Mouse (Mus musculus) hindbrain, postnatal 0 days (tissue): ENCODE measurements at regions not wholly inside any gene's neighbourhood (a gene's known extent, or its start where the extent isn't known, plus 50 kb on each side); places are given as distances from the start of the nearest gene placed in this dataset.

Source experiments
- ATAC-seq: fragments of 200-750 bp; cut with Nextera tagmentation; 2 replicates; pipeline ENCODE4 v1.8.0; 2017; ENCODE audit warnings: mild to moderate bottlenecking, moderate TSS enrichment, moderate library complexity
- DNase-seq: peaks from one replicate; pipeline ENCODE4 v3.0.0-alpha.2; 2015; ENCODE audit warnings: low spot score
- H3K27ac ChIP-seq: fragments of 300-500 bp; sonication (generic); 2 replicates; pipeline ENCODE4 v1.5.1; 2014; ENCODE audit warnings: mild to moderate bottlenecking
- H3K27me3 ChIP-seq: fragments of 300-500 bp; sonication (generic); 2 replicates; pipeline ENCODE4 v1.6.1; 2014; ENCODE audit warnings: low read length, mixed read lengths; ENCODE audit not compliant: insufficient read depth
- H3K36me3 ChIP-seq: fragments of 300-500 bp; sonication (generic); 2 replicates; pipeline ENCODE4 v1.6.1; 2014; ENCODE audit warnings: low read length, mixed read lengths; ENCODE audit not compliant: insufficient read depth
- H3K4me1 ChIP-seq: fragments of 300-500 bp; sonication (generic); 2 replicates; pipeline ENCODE4 v1.6.1; 2014; ENCODE audit warnings: antibody characterized with exemption, low read length, mixed read lengths; ENCODE audit not compliant: insufficient read depth
- H3K4me2 ChIP-seq: fragments of 300-500 bp; sonication (generic); 2 replicates; pipeline ENCODE4 v1.6.1; 2014; ENCODE audit warnings: low read depth, mild to moderate bottlenecking, low read length, moderate library complexity, mixed read lengths
- H3K4me3 ChIP-seq: fragments of 300-500 bp; sonication (generic); 2 replicates; pipeline ENCODE4 v1.5.1; 2014; ENCODE audit warnings: low read length
- H3K9ac ChIP-seq: fragments of 300-500 bp; sonication (generic); replicated peaks from 2 replicates; pipeline ENCODE4 v1.6.1; 2014; ENCODE audit warnings: mild to moderate bottlenecking, low read length, moderate library complexity, mixed read lengths
- H3K9me3 ChIP-seq: fragments of 300-500 bp; sonication (generic); 2 replicates; pipeline ENCODE4 v1.6.1; 2016; ENCODE audit warnings: low read length, mixed read lengths
- CTCF ChIP-seq: IDR thresholded peaks from 2 replicates; pipeline ENCODE4 v1.5.1; 2016; ENCODE audit warnings: antibody characterized with exemption, control low read depth, low read depth
- WGBS: fragments of 180-500 bp; shearing (Covaris S2); extraction: QIAGEN DNeasy Blood & Tissue Kit; methylation state at CpG from one replicate; pipeline ENCODE4 v1.1.7; 2014; 5-methylcytosine and 5-hydroxymethylcytosine counted together

- H3K4me2 ChIP-seq = no peak overlapping the region
- WGBS = 88% methylated on average over 5 of the region's 5 CpGs
- no peak for TF ChIP-seq CTCF
- H3K9me3 ChIP-seq = no peaks in the 10 kb centered on the region
- no peaks in the 10 kb centered on the region for H3K4me1 ChIP-seq
- no peaks in the 10 kb centered on the region for H3K27me3 ChIP-seq
- H3K4me3 ChIP-seq = no peak overlapping the region
- ATAC-seq = no peak
- no peak overlapping the region for H3K9ac ChIP-seq
- no peak for DNase-seq
- no peak overlapping the region for H3K27ac ChIP-seq
- no peaks in the 10 kb centered on the region for H3K36me3 ChIP-seq
Observed at GRCm38 (mm10) chr9:17557611-17558370, 734.1 kb upstream of the Chordc1 start.

DNA sequence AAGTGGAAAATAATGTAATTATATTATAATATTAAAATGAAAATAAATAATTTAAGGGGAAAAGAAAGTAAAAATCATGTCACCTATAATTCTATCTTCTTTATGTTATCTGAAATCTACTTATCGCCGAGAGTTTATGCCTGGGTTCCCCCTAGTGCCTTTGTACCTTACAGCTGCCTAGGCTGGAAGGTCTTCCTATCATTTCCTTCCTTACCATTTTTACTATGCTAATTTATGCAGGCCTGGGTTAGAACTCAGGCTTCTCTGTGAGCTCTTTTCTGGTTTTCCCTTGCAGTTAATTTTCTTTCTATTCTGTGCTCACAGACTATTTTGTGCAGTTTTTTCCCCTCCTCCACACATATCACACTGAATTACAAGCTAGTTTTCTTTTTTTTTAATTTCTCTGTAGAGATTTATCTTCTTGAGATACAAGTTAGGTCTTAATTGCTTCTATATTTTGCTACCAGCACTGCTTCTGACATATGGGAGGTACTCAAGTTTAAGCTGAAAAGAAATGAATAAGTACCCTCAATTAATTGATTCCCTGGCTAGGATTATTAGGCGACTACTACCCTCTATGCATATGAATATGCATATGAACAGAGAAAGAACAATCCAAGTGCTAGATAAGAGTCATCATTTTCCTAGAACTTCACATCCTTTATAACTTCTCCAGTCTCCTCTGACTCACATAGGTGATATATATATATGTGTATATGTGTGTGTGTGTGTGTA is 724.0 kb upstream of the Chordc1 start:
- no peaks in the 10 kb centered on the region for H3K36me3 ChIP-seq
- H3K4me1 ChIP-seq = no peaks in the 10 kb centered on the region
- H3K27ac ChIP-seq = no peak overlapping the region
- no peak for TF ChIP-seq CTCF
- H3K4me2 ChIP-seq = no peak overlapping the region
- no peaks in the 10 kb centered on the region for H3K9me3 ChIP-seq
- H3K9ac ChIP-seq = no peak overlapping the region
- ATAC-seq (no peak), DNase-seq (no peak)
- WGBS = 59% methylated on average over 3 of the region's 3 CpGs
- H3K4me3 ChIP-seq = no peak overlapping the region
- no peaks in the 10 kb centered on the region for H3K27me3 ChIP-seq

DNA sequence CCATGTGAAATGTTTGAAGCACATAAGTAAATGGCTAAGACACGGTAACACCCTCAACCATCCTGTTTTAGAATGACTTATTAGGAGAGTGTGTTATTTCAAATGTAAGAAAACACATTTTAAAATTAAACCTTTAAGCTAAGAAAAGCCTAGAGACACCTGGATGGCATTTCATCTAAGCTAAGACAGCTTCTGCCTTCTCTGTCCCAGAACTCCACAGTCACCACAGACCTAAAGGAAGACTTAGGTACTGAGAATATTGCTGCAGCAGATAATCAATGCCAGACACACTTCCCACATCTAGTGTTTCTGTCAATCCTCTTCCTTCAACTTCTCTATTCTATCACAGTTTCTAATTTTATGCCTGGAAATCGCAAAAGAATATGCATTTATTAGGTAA is 704.4 kb upstream of the Chordc1 start:
- H3K27me3 ChIP-seq = no peaks in the 10 kb centered on the region
- no peak for TF ChIP-seq CTCF
- DNase-seq = no peak
- no peak overlapping the region for H3K4me3 ChIP-seq
- H3K9me3 ChIP-seq = no peaks in the 10 kb centered on the region
- no peak overlapping the region for H3K4me2 ChIP-seq
- no peak for ATAC-seq
- H3K27ac ChIP-seq = no peak overlapping the region
- no peaks in the 10 kb centered on the region for H3K4me1 ChIP-seq
- WGBS = 89% methylated on average over 2 of the region's 2 CpGs
- no peaks in the 10 kb centered on the region for H3K36me3 ChIP-seq
- no peak overlapping the region for H3K9ac ChIP-seq

GRCm38 (mm10) chr9:17587968-17588550 is 703.9 kb upstream of the Chordc1 start:
- H3K4me3 ChIP-seq = no peak overlapping the region
- ATAC-seq = no peak
- H3K9me3 ChIP-seq = no peaks in the 10 kb centered on the region
- H3K4me1 ChIP-seq = no peaks in the 10 kb centered on the region
- peak; percentile 14 for DNase-seq
- no peak overlapping the region for H3K4me2 ChIP-seq
- 59% methylated on average over 2 of the region's 2 CpGs for WGBS
- TF ChIP-seq CTCF = no peak
- no peaks in the 10 kb centered on the region for H3K27me3 ChIP-seq
- no peaks in the 10 kb centered on the region for H3K36me3 ChIP-seq
- no peak overlapping the region for H3K27ac ChIP-seq
- H3K9ac ChIP-seq = no peak overlapping the region

- Histone ChIP-seq H3K27ac (no peak overlapping the region), H3K36me3 (no peaks in the 10 kb centered on the region), H3K4me1 (no peaks in the 10 kb centered on the region), H3K4me2 (no peak overlapping the region), H3K4me3 (no peak overlapping the region), H3K9ac (no peak overlapping the region), H3K27me3 (no peaks in the 10 kb centered on the region), H3K9me3 (no peaks in the 10 kb centered on the region)
- DNase-seq (no peak), ATAC-seq (no peak)
- no peak for TF ChIP-seq CTCF
- 28% methylated on average over 1 of the region's 1 CpGs for WGBS
Observed at GRCm38 (mm10) chr9:17611146-17611545, 680.8 kb upstream of the Chordc1 start.

DNA sequence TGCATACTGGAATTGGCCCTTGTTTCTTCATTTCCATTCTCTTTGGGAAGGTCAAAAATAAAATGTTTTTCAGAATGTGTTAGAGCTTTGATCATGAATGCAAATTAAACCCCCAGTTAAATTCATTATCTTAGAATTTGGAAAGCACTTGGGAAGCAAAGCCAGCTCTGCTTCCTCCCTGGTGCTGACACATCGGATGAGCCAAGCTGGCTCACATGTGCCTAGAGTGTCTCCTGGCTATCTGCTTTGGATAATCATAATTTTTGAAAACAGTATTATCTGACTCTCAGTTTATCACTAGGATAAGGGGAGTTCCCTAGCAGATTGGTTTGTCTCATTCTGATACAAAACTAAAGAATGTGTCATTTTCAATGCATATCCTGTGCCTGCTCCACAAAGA is 649.4 kb upstream of the Chordc1 start:
- Histone ChIP-seq H3K27ac (no peak overlapping the region), H3K27me3 (no peaks in the 10 kb centered on the region), H3K4me3 (no peak overlapping the region), H3K9me3 (no peaks in the 10 kb centered on the region), H3K9ac (no peak overlapping the region), H3K4me2 (no peak overlapping the region), H3K4me1 (no peaks in the 10 kb centered on the region), H3K36me3 (no peaks in the 10 kb centered on the region)
- 69% methylated on average over 1 of the region's 1 CpGs for WGBS
- ATAC-seq (no peak), DNase-seq (no peak)
- no peak for TF ChIP-seq CTCF
